Mouse (Mus musculus) megakaryocyte, embryonic 14.5 days (primary cell): Measurements from ENCODE around the gene Myo1d.

ENCODE experiments used
- FLI1 ChIP-seq: IDR thresholded peaks from 2 replicates; pipeline ENCODE4 v1.6.1; 2012; ENCODE audit warnings: low read length, inconsistent platforms, mixed read lengths
- GATA1 ChIP-seq: IDR thresholded peaks from 3 replicates; pipeline ENCODE4 v1.6.1; 2012; ENCODE audit warnings: mixed read lengths, low read length, inconsistent platforms, borderline replicate concordance

GRCm38 (mm10) chr11:80628581-80628980 is 151.2 kb downstream of the Myo1d start:
- TF ChIP-seq GATA1 (no peak), FLI1 (no peak)
